Mouse (Mus musculus) kidney, postnatal 4 days (tissue): ENCODE data around the gene Rhbdd3.
A peak's percentile ranks its signal among the peaks of the same experiment; 100 is the strongest.

Experiments
- DNase-seq, 2 experiments: peaks; one replicate each; pipeline ENCODE4 v3.0.0; 2021; ENCODE audit warnings: mixed read lengths in 2 of 2

Gene Rhbdd3

GRCm38 (mm10) chr11:5129035-5129480 lies 30.3 kb downstream of the Rhbdd3 start:
- DNase-seq: no peak

GRCm38 (mm10) chr11:5130111-5130665 lies 31.5 kb downstream of the Rhbdd3 start:
- no peak for DNase-seq

- no peak for DNase-seq
Measured at GRCm38 (mm10) chr11:5132751-5133150, 34.0 kb downstream of the Rhbdd3 start.

GRCm38 (mm10) chr11:5135914-5136313 lies 37.2 kb downstream of the Rhbdd3 start:
- peak in 1 of 2 experiments; percentile 62 for DNase-seq

- DNase-seq: no peak
Measured at GRCm38 (mm10) chr11:5138642-5139041, 39.9 kb downstream of the Rhbdd3 start.

GRCm38 (mm10) chr11:5139372-5139771 lies 40.6 kb downstream of the Rhbdd3 start:
- DNase-seq: no peak

- peak; percentile 81 to 88 for DNase-seq
Measured at GRCm38 (mm10) chr11:5140619-5141018, 41.9 kb downstream of the Rhbdd3 start.

GRCm38 (mm10) chr11:5141252-5141651 lies 42.5 kb downstream of the Rhbdd3 start:
- DNase-seq: peak in 1 of 2 experiments; percentile 50

- no peak for DNase-seq
Measured at GRCm38 (mm10) chr11:5141965-5142364, 43.2 kb downstream of the Rhbdd3 start.

GRCm38 (mm10) chr11:5145600-5145999 lies 46.9 kb downstream of the Rhbdd3 start:
- DNase-seq: peak; percentile 57 to 68

GRCm38 (mm10) chr11:5149249-5149648 lies 50.5 kb downstream of the Rhbdd3 start:
- DNase-seq: peak; percentile 73 to 83

- no peak for DNase-seq
Measured at GRCm38 (mm10) chr11:5149955-5150354, 51.2 kb downstream of the Rhbdd3 start.

- DNase-seq: peak in 1 of 2 experiments; percentile 63
Measured at GRCm38 (mm10) chr11:5150416-5151246, 51.9 kb downstream of the Rhbdd3 start.

- DNase-seq: no peak
Measured at GRCm38 (mm10) chr11:5151247-5151630, 52.5 kb downstream of the Rhbdd3 start.

- peak; percentile 69 to 79 for DNase-seq
Measured at GRCm38 (mm10) chr11:5151680-5152337, 53.1 kb downstream of the Rhbdd3 start, which contains the start of gene Emid1. Gene Emid1, minus strand, starts transcription at chr11:5152257.

- peak; percentile 60 to 78 for DNase-seq
Measured at GRCm38 (mm10) chr11:5154961-5155805, 56.5 kb downstream of the Rhbdd3 start.
